Mouse (Mus musculus) bone marrow, adult 2 months (tissue): ENCODE measurements around the gene Rab8a.

ENCODE experiments used
- CTCF ChIP-seq: fragments of 200-500 bp; IDR thresholded peaks from 2 replicates; pipeline ENCODE4 v1.5.1; 2011; ENCODE audit warnings: low read length, control low read depth; ENCODE audit not compliant: control insufficient read depth, insufficient read depth
- POLR2A ChIP-seq: fragments of 200-500 bp; IDR thresholded peaks from 2 replicates; pipeline ENCODE4 v1.6.1; 2011; ENCODE audit warnings: low read depth, mild to moderate bottlenecking, control low read depth, low read length, borderline replicate concordance; ENCODE audit not compliant: control insufficient read depth

GRCm38 (mm10) chr8:72143256-72143824 lies 17.7 kb upstream of the Rab8a start:
- no peak for TF ChIP-seq POLR2A
- TF ChIP-seq CTCF = no peak
